Comparison of ENCODE assay signal across 18 mouse cellular contexts in genomic region chr4:65813500-65814175, GRCm38 (mm10).
A peak's percentile ranks its signal among the peaks of the same experiment; 100 is the strongest.
DNase-seq lines count a peak whose midpoint lies in the region; ATAC-seq lines count a peak whose summit lies in the region.
"Had no signal": no experiment of that assay in that cellular context is flagged by ENCODE, and none has a peak within 500 bp of the region (broad histone marks: within the 10 kb centered on the region; RNA-seq: fewer than 3 reads in every experiment).

No protein-coding gene starts in this region.

- H3K36me3 ChIP-seq in forebrain, embryonic 14.5 days (ENCODE audit: control insufficient read depth, insufficient read depth, low read length): no peaks in the 10 kb centered on the region
- H3K36me3 ChIP-seq in forebrain, embryonic 10.5 days (replicated peaks): no peaks in the 10 kb centered on the region
- no peaks in the 10 kb centered on the region for H3K36me3 ChIP-seq in heart, embryonic 14.5 days (ENCODE audit: control insufficient read depth, insufficient read depth, low read length)
- H3K36me3 ChIP-seq: embryonic facial prominence, embryonic 15.5 days; G1E; hindbrain, embryonic 15.5 days had no signal

- no peak overlapping the region for H3K4me2 ChIP-seq in forebrain, embryonic 14.5 days (ENCODE audit: low read length)
- no peak overlapping the region for H3K4me2 ChIP-seq in heart, embryonic 14.5 days (ENCODE audit: low read length)
- H3K4me2 ChIP-seq: embryonic facial prominence, embryonic 15.5 days; hindbrain, embryonic 15.5 days had no signal

- H3K4me3 ChIP-seq in forebrain, embryonic 14.5 days (ENCODE audit: low read depth, low read length): no peak overlapping the region
- no peak overlapping the region for H3K4me3 ChIP-seq in forebrain, embryonic 10.5 days
- no peak overlapping the region for H3K4me3 ChIP-seq in heart, embryonic 14.5 days (ENCODE audit: control insufficient read depth in 1 of 2, insufficient read depth in 1 of 2, low read depth in 1 of 2, low read length in 2 of 2)
- H3K4me3 ChIP-seq: embryonic facial prominence, embryonic 15.5 days; erythroblast, embryonic 14.5 days; hindbrain, embryonic 15.5 days had no signal

- DNase-seq in forebrain, embryonic 14.5 days (ENCODE audit: low spot score): no peak
- no peak for DNase-seq in forebrain, embryonic 10.5 days (ENCODE audit: extremely low spot score, low spot score)
- DNase-seq in heart, adult 8-10 months (ENCODE audit: low spot score): peak; percentile 4
- DNase-seq in heart, postnatal 25 days (ENCODE audit: low spot score): no peak
- no peak for DNase-seq in heart, postnatal 4 days
- DNase-seq in retina, postnatal 1 day: no peak
- DNase-seq: adrenal gland, adult 8-10 months; adrenal gland, postnatal 36 days; B cell, adult 2 months; embryo, embryonic 11 days; kidney, adult 8-10 months had no signal

- 89% methylated on average over 1 of the region's 1 CpGs for WGBS in forebrain, embryonic 14.5 days
- 93% methylated on average over 1 of the region's 1 CpGs for WGBS in forebrain, embryonic 10.5 days
- WGBS in heart, embryonic 14.5 days: 34% methylated on average over 1 of the region's 1 CpGs

- H3K9me3 ChIP-seq in forebrain, embryonic 14.5 days (replicated peaks; ENCODE audit: control insufficient read depth, low read length): no peaks in the 10 kb centered on the region
- H3K9me3 ChIP-seq in forebrain, embryonic 10.5 days: no peaks in the 10 kb centered on the region
- no peaks in the 10 kb centered on the region for H3K9me3 ChIP-seq in heart, embryonic 14.5 days (ENCODE audit: control insufficient read depth, low read length)
- H3K9me3 ChIP-seq: embryonic facial prominence, embryonic 15.5 days; hindbrain, embryonic 15.5 days had no signal

- no peaks in the 10 kb centered on the region for H3K27me3 ChIP-seq in forebrain, embryonic 14.5 days (replicated peaks; ENCODE audit: control insufficient read depth, insufficient read depth, low read length)
- no peaks in the 10 kb centered on the region for H3K27me3 ChIP-seq in forebrain, embryonic 10.5 days (ENCODE audit: poor library complexity, severe bottlenecking)
- no peaks in the 10 kb centered on the region for H3K27me3 ChIP-seq in heart, embryonic 14.5 days (ENCODE audit: control insufficient read depth, insufficient read depth, low read length)
- H3K27me3 ChIP-seq: embryonic facial prominence, embryonic 15.5 days; hindbrain, embryonic 15.5 days had no signal

- 0 out of 2 replicates have a peak, but pooled peaks cover 2% of the 10 kb centered on the region for H3K4me1 ChIP-seq in forebrain, embryonic 14.5 days (ENCODE audit: control insufficient read depth, insufficient read depth, low read length)
- no peaks in the 10 kb centered on the region for H3K4me1 ChIP-seq in forebrain, embryonic 10.5 days
- peaks cover 0 to 5% of the 10 kb centered on the region in 2 experiments; a peak in 3 of 4 replicates for H3K4me1 ChIP-seq in heart, embryonic 14.5 days (ENCODE audit: control insufficient read depth in 2 of 2, insufficient read depth in 2 of 2, low read length in 2 of 2)
- H3K4me1 ChIP-seq: embryonic facial prominence, embryonic 15.5 days; hindbrain, embryonic 15.5 days had no signal

- 0 out of 2 replicates have a peak, but pooled peaks have one; percentile 2 for ATAC-seq in forebrain, embryonic 14.5 days
- peak; percentile 75 for ATAC-seq in heart, embryonic 14.5 days (ENCODE audit: insufficient number of reproducible peaks, insufficient read depth, low FRiP score, low read depth)
- ATAC-seq: CD4-positive, CD25-positive, alpha-beta regulatory T cell, adult 4 months; intestine, embryonic 16.5 days had no signal

- no peak overlapping the region for H3K9ac ChIP-seq in forebrain, embryonic 14.5 days (ENCODE audit: low read length)
- no peak overlapping the region for H3K9ac ChIP-seq in heart, embryonic 14.5 days (ENCODE audit: low read length)
- H3K9ac ChIP-seq: embryonic facial prominence, embryonic 15.5 days; hindbrain, embryonic 15.5 days had no signal

- intact Hi-C loops in heart, postnatal 25 days (cut with DNase I): no loop called here

- H3K27ac ChIP-seq in forebrain, embryonic 14.5 days (ENCODE audit: low read depth, low read length): 0 out of 2 replicates have a peak overlapping the region, but pooled peaks have one; percentile 24
- no peak overlapping the region for H3K27ac ChIP-seq in forebrain, embryonic 10.5 days
- peak overlapping the region; percentile 88 to 89 for H3K27ac ChIP-seq in heart, embryonic 14.5 days (replicated peaks in 1 of 2; ENCODE audit: control insufficient read depth in 1 of 2, insufficient read depth in 1 of 2, low read depth in 2 of 2, low read length in 2 of 2)
- H3K27ac ChIP-seq: embryonic facial prominence, embryonic 15.5 days; hindbrain, embryonic 15.5 days had no signal
